Mouse (Mus musculus): ENCODE measurements around the gene Nosip. TPM values are rescaled to one million over a fixed set of nuclear protein-coding genes. Genes with fewer than 3 reads are reported as not detected.

Gene Nosip
- polyA plus RNA-seq, 1 experiment, result 160 TPM

DNA sequence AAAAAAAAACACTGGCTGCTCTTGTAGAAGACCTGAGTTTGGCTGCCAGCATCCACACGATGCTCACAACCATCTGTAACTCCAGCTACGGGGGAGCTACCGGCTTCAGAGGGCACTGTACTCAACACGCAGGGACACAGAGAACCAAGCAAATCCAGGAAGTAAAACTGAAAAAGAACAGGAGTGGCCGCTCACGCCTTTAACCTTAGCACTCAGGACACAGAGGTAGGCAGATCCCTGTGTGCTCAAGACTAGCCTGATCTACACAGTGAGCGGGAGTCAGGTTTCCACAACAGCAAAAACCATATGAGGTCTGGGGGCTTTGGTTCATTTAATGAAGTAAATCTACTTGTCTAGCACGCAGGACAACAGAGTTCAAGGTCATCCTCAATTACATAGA, 43.3 kb downstream of the Nosip start:
- TF ChIP-seq GATA1 (IDR thresholded peaks at IDR 0.05; ENCODE audit: low read length), result no peak

DNA sequence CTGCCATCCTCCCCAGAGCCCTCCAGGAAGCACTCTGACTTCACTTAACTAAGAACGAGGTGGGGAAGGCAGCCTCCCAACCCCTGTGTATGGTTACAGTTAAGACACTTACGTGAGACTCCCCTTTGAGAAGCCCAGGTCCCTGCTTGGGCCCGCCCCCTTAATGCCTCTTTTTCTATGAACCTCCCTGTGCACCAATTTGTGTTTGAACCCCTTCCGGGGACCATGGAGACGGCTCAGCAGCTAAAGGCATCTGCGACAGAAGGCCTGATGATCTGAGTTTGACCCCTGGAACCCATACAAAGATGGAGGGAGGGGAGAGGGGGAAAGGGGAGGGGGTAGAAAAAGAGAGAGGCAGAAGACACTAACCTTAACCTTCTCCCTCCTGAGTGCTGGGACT, 44.2 kb downstream of the Nosip start:
- no peak for TF ChIP-seq GATA1 (IDR thresholded peaks at IDR 0.05; ENCODE audit: low read length)

DNA sequence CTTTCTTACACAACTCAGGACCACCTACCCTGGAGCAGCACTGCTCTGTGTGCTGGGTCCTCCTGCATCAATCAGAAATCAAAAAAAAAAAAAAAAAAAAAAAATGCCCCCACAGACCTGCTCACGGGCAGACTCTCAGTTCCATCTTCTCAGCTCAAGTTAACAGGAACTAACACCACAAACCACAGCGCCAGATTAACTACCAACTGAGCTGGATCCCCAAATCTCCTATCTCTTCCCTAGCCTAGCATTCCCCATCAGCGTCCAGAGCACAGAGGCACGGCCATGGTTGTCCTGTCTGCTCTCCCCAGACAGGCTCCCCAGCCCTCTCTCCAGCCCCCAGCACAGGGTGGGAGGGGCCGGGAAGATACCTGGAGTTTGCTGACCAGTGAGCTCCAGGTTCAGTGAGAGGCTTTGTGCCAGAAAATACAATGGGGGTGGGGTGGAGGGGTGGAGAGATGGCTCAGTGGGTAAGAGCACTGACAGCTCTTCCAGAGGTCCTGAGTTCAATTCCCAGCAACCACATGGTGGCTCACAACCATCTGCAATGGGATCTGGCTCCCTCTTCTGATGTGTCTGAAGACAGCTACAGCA, 44.9 kb downstream of the Nosip start:
- TF ChIP-seq GATA1 (IDR thresholded peaks at IDR 0.05; ENCODE audit: low read length), result no peak

DNA sequence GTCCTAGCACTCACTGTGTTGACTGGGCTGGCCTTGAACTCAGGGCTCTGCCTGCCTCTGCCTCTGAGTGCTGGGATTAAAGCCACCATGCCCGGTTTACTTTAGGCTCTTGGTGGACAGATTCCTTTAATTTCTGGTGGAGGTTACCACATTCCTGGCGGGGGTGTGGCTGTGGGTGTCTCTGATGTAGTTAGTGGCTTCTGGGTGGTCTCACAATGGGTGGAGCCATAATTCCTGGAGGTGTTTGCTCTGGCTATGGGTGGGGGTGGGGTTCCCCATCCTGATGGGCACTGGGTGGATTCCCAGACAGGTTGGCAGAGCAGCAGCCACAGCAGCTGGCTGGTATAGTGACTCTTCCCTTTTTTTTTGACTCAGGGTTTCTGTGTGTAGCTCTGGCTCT, 49.7 kb downstream of the Nosip start:
- no peak for TF ChIP-seq GATA1 (IDR thresholded peaks at IDR 0.05; ENCODE audit: low read length)

DNA sequence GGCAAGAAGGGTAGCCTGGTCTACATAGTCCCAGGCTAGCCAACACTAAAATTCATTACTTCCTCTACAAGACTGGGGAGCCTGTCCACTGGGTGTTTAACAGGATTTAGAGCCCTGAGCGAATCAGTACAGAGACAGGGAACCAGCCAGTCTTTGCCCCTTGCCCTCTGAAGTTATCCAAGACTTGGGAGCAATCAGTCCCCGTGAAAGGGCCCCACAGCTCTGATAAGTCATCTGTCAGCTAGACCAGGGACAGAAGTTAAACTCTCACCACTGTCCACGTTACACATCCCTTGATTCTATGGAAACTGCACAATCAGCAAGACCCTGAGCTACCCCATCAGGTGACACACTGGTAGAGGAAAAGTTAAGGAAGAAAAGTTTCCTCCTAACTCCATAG, 50.3 kb downstream of the Nosip start:
- no peak for TF ChIP-seq GATA1 (IDR thresholded peaks at IDR 0.05; ENCODE audit: low read length)

DNA sequence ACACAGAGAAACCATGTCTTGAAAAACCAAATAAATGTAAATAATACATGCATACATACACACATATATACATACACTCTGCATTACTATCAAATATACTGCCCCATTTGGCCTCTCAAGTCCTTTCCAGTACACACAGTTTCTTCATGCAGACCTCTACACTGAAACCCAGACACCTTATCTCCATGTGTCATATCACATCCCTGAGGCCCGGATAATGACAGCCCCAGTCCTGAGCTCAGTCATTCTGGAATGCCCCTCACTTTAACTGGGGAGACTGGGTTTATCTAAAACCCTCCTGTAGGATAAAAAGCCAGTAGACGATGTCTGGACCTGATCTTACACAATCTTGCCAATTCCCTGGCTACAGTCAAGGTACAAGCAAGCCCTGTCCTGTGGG, 51.2 kb downstream of the Nosip start:
- no peak for TF ChIP-seq GATA1 (IDR thresholded peaks at IDR 0.05; ENCODE audit: low read length)

DNA sequence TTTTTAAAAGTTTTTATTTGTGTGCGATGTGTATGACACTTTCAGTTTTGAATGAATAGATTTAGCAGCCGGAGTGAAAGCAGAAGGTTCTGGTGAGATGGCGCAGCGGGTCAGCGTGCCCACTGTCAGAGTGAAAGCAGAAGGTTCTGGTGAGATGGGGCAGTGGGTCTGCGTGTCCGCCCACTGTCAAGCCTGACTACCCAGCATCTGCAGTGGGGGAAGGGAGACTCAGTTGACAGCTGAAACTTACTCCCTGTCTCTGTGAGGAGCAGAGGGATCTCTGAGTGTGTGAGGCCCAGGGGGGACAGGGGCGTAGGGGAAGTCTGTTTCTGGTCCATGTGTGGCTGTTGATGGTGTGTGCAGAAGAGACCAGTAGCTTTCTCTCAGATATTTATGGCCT, 55.3 kb downstream of the Nosip start:
- TF ChIP-seq GATA1 (IDR thresholded peaks at IDR 0.05; ENCODE audit: low read length), result no peak

DNA sequence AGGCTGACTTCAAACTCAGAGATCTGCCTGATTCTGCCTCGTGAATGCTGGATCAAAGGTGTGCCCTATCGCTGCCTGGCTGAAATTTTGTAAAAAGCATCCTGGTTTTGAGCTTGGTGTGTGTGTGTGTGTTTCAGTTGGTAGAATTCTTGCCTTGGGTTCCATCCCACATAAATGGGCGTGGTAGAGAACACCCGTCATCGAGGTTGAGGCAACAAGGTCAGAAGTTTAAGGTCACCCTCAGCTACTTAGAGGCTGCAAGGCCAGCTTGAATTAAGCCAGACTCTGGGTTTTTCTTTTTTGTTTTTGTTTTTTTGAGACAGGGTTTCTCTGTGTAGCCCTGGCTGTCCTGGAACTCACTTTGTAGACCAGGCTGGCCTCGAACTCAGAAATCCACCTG, 56.1 kb downstream of the Nosip start:
- TF ChIP-seq GATA1 (IDR thresholded peaks at IDR 0.05; ENCODE audit: low read length), result no peak

DNA sequence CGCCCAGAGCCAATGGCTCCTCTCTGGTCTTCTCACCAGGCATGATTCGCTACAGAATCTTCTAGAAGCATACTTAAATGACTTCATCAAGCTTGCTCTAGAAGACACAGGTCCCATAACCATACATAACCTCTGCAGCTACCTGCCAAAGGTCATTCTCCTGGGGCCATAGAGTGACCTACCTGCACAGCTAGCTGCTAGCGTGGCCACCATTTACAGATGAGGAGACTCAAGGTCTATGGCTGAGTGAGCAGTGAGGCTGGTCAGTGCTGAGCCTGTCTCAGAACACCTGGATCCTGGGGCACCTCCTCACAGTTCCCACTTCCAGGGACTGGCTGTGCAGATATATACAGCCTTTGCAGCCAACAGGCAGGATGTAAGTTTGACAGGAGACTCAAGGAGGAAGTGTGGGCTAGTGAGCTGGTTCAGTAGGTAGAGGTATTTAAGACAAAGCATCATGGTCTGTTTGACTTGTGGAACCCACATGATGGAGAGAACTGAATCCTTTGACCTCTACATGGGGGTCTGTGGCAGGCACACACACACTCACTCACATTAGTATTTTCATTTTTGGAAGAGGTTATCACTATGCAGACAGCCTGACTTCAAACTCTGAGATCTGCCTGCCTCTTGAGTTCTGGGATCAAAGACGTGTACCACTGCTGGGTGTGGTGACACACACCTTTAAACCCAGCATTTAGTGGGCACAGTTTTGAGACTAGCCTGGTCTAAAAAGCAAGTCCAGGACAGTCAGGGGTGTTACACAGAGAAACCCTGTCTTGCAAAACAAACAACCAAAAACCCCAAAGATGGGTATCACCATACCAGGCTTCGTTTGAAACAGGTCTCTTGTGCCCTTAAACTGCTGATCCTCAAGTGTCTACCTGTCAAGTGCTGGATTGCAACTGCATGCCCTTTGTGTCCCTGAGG, 57.8 kb downstream of the Nosip start:
- no peak for TF ChIP-seq GATA1 (IDR thresholded peaks at IDR 0.05; ENCODE audit: low read length)

DNA sequence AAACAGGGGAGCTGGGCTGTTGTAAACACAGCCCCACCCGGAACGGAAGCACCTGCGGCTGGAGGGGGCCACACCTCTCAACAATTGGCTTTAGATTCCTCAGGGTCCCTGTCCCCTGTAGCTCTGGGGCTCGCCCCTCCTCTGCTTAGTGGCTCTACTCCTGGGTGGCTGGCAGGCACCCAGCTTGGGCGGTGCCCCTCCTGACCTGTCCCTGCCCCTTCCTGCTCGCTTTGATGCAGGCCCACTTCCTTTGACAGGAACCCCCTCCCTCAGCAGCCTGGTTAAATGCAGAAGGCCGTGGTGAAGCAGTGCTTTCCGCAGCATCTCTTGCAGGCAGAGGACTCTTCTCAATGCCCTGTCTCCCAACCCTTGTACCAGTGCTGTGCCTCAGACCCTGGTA, 59.2 kb downstream of the Nosip start:
- no peak for TF ChIP-seq GATA1 (IDR thresholded peaks at IDR 0.05; ENCODE audit: low read length)

DNA sequence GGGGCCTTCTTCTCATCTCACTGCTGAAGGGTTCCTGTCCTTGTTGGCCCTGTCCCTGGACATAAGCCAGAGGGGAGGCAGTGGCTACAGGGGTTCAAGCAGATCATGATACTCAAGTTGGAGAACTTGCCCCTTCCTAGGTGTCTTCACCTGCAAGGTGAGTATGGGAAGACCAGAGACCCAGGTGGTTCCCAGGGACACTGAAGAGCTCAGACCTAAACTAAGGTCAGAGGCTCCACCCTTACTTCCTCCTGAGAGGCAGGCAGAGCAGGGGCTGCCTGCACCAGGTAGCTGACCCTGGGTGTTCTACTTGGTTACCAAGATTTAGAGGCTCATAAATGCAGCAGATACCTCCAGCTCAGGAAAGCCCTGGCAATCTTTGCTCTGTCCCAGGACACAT, 59.7 kb downstream of the Nosip start:
- no peak for TF ChIP-seq GATA1 (IDR thresholded peaks at IDR 0.05; ENCODE audit: low read length)

DNA sequence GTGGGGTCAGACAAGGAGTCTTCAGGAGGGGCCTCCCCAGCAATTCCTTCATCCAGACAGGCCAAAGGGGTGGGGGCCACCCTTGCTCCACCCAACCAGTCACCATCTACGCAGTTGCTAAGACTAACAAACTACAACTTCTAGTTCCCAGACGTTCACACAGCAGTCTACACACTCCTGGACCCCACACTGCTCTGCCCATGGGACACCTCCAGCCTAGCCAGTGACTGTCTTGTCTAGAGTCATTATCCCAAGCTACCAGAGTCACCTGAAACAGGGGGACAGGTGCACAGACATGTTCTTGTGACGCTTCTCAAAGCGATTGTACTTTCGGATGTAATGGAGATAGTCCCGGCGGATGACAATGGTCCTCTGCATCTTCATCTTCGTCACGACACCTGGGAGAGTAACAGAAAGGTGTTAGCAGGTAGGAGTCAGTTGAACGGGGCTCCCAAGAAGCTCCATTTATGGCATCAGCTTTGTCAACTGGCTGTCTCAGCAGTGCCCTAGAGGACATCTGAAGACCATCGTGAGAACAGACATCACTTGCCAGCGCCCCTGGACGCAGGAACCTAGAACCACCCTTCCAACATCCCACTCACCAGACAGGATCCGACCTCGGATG, 60.4 kb downstream of the Nosip start:
- TF ChIP-seq GATA1 (IDR thresholded peaks at IDR 0.05; ENCODE audit: low read length), result no peak

DNA sequence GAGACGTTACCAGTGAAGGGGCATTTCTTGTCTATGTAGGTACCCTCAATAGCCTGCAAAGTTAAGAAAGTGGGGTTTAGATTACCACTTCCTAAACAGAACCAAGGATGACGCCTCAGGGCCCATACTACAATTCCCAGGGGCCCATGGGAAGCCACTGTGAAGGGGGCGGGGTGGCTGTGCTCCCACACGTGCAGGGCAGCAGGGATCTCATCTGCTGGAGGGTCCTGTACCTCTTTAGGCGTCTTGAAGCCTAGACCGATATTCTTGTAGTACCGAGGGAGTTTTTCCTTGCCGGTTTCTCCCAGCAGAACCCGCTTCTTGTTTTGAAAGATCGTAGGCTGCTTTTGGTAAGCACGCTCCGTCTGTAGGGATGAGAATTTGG, 60.9 kb downstream of the Nosip start:
- TF ChIP-seq GATA1 (IDR thresholded peaks at IDR 0.05; ENCODE audit: low read length), result no peak

DNA sequence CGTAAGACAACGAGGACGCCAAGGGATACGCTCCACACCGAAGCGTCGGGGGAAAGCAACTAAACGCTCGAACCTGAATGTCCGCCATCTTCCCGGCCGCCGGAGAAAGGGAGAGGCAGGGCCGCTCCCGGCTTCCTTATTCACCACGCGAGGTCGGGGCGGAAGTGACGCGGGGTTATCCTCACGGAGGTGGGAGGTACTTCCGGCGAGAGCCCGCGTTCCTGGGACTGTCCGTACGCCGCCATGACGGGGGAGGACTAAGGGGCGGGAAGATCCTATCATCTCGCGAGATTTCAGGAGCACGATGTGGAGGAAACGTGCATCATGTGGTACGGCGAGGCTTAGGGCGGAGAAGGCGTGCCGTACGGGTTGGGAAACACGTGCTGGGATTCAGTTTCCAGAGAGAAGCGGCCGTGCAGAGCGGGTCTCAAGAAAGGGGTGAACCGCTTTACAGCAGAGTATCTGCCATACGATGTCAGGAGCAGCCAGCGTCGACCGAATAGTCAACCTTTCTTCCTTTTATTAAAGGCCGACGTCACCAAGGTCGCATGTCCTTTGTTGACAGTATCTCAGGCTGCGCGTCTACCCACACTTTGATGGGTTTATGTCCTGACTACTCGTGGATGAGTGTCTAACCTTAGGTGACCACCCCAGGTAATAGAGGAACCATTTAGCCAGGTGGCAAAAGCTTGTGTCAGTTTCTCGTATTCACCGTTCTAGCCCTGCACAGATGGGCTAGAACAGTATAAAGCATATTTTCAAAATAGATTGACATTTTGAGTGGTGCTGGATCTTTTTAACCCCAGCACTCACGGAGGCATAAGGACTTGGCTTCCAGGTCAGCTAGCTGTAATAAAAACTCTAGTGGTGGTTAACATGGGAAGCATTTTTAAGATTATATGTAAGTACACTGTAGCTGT, 62.3 kb downstream of the Nosip start, which contains the start of gene Rps11:
Gene Rps11, minus strand, starts transcription at position 216 of the 920 bp plus-strand sequence.
- TF ChIP-seq GATA1 (IDR thresholded peaks at IDR 0.05; ENCODE audit: low read length), result no peak

DNA sequence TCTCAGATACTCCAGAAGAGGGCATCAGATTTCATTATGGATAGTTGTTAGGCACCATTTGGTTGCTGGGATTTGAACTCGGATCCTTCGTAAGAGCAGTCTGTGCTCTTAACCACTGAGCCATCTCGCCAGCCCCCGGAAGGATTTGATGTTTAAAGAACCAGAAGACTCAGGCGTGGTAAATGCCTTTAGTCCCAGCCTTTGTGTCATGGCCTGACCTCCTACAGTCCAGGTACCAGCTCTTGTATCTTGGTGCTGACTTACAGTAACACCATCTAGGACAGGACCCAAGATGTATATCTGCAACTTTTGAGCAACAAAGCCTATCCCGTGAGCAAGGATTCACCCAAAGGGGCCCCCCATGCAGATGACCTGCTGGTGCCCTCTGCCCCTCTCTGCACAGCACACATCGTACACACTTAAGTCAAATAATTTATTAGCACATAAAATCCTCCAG, 62.9 kb downstream of the Nosip start:
- no peak for TF ChIP-seq GATA1 (IDR thresholded peaks at IDR 0.05; ENCODE audit: low read length)

All from G1E-ER4 (cell line).